Mouse (Mus musculus): ENCODE data around the gene Stk38. TPM values are rescaled to one million over a fixed set of nuclear protein-coding genes. Genes with fewer than 3 reads are reported as not detected.
A peak's percentile ranks its signal among the peaks of the same experiment; 100 is the strongest.
"Not testable (repeated sequence)": the region's sequence is repeated elsewhere in the genome, so short reads cannot be mapped to it uniquely, and the experiment has no call there.

The Stk38 gene
- polyA plus RNA-seq, 1 experiment = 196 TPM

DNA sequence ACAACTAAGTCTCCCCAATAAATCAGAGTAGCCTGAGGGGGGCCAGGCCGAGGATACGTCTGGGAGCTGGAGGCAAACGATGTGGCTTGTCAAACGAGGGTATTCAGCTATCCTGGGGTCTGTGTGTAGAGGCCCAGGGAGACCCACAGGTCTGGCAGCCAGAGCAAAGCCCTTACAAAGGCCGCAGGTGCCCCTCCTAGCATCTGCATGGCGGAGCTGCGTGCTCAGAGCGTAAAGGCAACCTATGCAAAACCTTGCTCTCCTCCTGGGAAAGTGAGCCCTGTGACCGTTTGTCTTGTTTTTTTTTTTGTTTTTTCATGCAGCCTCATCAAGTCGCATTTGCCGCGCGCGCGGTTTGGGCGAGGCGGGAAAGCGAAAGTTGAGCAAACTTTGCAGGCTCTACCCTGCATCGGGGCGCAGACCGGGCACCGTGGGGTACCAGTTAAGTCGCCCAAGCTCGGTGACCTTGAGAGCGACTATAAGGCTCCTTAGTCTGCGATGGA, 24.0 kb upstream of the Stk38 start:
- 0% methylated on average over 26 of the region's 26 CpGs for WGBS
- no peaks in the 10 kb centered on the region for H3K27me3 ChIP-seq (ENCODE audit: control insufficient read depth, insufficient read depth, low read length)
- DNase-seq = peak; percentile 62

GRCm38 (mm10) chr17:29031085-29031711, 23.4 kb upstream of the Stk38 start:
- not testable (repeated sequence) for H3K27me3 ChIP-seq (ENCODE audit: control insufficient read depth, insufficient read depth, low read length)

More for the DNA sequence above, 24.0 kb upstream of the Stk38 start:
- TF ChIP-seq POLR2A (IDR thresholded peaks at IDR 0.05; ENCODE audit: control insufficient read depth, extremely low read depth, insufficient read depth, low read length, poor library complexity) = no peak
- TF ChIP-seq CTCF (IDR thresholded peaks at IDR 0.05; ENCODE audit: borderline replicate concordance, control insufficient read depth, extremely low read depth, insufficient read depth, low read length, poor library complexity) = no peak
- Histone ChIP-seq H3K27ac (ENCODE audit: control insufficient read depth, insufficient read depth, low read length) (peak overlapping the region; percentile 86), H3K4me1 (replicated peaks; ENCODE audit: control insufficient read depth, insufficient read depth, low read length) (peaks cover 3% of the 10 kb centered on the region), H3K36me3 (ENCODE audit: control insufficient read depth, insufficient read depth, low read length) (peaks cover 11% of the 10 kb centered on the region), H3K4me3 (ENCODE audit: control insufficient read depth, insufficient read depth, low read length) (peak overlapping the region; percentile 72)

GRCm38 (mm10) chr17:29030321-29031034, 22.7 kb upstream of the Stk38 start:
- Histone ChIP-seq H3K27me3 (ENCODE audit: control insufficient read depth, insufficient read depth, low read length) (no peaks in the 10 kb centered on the region), H3K36me3 (ENCODE audit: control insufficient read depth, insufficient read depth, low read length) (peaks cover 3% of the 10 kb centered on the region; the same call in 1 of the 2 replicates), H3K4me3 (ENCODE audit: control insufficient read depth, insufficient read depth, low read length) (no peak overlapping the region), H3K4me1 (replicated peaks; ENCODE audit: control insufficient read depth, insufficient read depth, low read length) (peaks cover 2% of the 10 kb centered on the region; the same call in 1 of the 2 replicates), H3K27ac (ENCODE audit: control insufficient read depth, insufficient read depth, low read length) (no peak overlapping the region)
- TF ChIP-seq CTCF (IDR thresholded peaks at IDR 0.05; ENCODE audit: borderline replicate concordance, control insufficient read depth, extremely low read depth, insufficient read depth, low read length, poor library complexity) = no peak
- no peak for TF ChIP-seq POLR2A (IDR thresholded peaks at IDR 0.05; ENCODE audit: control insufficient read depth, extremely low read depth, insufficient read depth, low read length, poor library complexity)
- no peak for DNase-seq
- 82% methylated on average over 6 of the region's 6 CpGs for WGBS

More at GRCm38 (mm10) chr17:29031085-29031711, 23.4 kb upstream of the Stk38 start:
- H3K4me3 ChIP-seq (ENCODE audit: control insufficient read depth, insufficient read depth, low read length); DNase-seq; H3K4me1 ChIP-seq (replicated peaks; ENCODE audit: control insufficient read depth, insufficient read depth, low read length); H3K36me3 ChIP-seq (ENCODE audit: control insufficient read depth, insufficient read depth, low read length): not testable (repeated sequence)
- peak overlapping the region; percentile 86 for H3K27ac ChIP-seq (ENCODE audit: control insufficient read depth, insufficient read depth, low read length)
- WGBS = 74% methylated on average over 7 of the region's 7 CpGs

DNA sequence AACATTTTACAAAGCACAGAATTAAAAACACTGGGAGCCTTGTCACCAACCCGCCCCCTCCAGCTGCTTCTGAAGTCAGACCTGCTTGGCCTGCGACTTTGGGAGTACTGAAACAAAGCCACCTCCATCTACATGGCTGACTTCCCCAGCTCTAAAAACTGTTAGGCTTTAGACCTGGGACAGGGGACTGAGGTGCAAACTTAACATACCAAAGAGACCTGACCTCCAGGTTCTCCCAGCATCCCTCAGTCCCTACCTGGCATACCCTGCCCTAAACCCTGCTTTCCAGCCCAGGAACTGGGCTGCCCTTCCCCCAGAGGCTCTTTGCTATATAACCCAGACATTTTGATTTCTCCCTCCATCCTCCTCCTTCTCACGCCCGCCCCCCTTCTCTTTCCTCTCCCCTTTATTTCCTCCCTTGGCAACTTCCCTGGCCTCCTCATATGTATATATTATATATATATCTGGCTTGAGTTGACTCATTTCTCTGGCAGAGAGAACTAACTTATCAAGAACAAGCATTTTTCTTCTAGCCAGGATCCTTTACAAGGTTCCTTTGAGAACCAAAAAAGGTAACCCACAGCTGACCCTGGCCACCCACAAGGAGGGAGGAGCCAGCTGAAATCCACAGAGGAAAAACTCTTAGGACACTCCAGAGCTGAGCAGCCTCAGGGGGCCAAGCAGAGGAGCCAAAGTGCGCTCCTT, 19.0 kb upstream of the Stk38 start:
- no peak for TF ChIP-seq POLR2A (IDR thresholded peaks at IDR 0.05; ENCODE audit: control insufficient read depth, extremely low read depth, insufficient read depth, low read length, poor library complexity)
- TF ChIP-seq CTCF (IDR thresholded peaks at IDR 0.05; ENCODE audit: borderline replicate concordance, control insufficient read depth, extremely low read depth, insufficient read depth, low read length, poor library complexity) = no peak
- Histone ChIP-seq H3K27me3 (ENCODE audit: control insufficient read depth, insufficient read depth, low read length) (no peaks in the 10 kb centered on the region), H3K27ac (ENCODE audit: control insufficient read depth, insufficient read depth, low read length) (no peak overlapping the region), H3K4me3 (ENCODE audit: control insufficient read depth, insufficient read depth, low read length) (no peak overlapping the region), H3K4me1 (replicated peaks; ENCODE audit: control insufficient read depth, insufficient read depth, low read length) (peaks cover 14% of the 10 kb centered on the region), H3K36me3 (ENCODE audit: control insufficient read depth, insufficient read depth, low read length) (no peaks in the 10 kb centered on the region)
- WGBS = 92% methylated on average over 5 of the region's 5 CpGs
- DNase-seq = no peak

DNA sequence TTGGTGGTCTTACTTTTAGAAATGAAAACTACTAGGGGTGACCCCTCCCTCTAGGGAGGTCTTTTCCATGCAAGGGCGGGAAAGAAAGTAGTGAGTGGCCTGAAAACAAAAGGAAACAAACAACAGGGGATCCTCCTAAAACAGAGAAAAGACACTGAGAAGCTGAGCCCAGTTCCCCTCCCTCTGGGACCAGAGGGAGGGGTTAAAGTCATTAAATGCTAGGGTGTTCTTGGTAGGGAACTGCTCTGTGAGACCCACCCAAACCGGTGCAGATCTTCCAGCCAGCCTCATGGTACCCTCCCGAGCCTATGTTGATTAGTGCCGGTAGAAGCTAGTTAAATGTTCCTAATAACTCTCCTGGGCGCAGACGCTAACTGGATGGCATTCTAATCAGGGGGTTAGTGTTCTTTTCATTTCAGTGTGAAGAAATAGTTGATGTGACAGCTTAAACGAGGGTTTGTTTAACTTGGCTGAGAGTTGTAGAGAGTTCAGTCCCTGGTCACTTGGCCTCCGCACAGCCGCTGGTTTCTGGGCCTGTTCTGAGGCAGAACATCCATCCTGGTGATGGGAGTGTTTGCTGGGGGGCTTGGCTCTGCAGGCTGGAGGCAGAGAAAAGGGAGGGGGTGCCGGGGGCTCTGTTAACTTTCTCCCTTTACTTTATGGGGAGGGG, 17.2 kb upstream of the Stk38 start:
- TF ChIP-seq POLR2A (IDR thresholded peaks at IDR 0.05; ENCODE audit: control insufficient read depth, extremely low read depth, insufficient read depth, low read length, poor library complexity) = no peak
- TF ChIP-seq CTCF (IDR thresholded peaks at IDR 0.05; ENCODE audit: borderline replicate concordance, control insufficient read depth, extremely low read depth, insufficient read depth, low read length, poor library complexity) = no peak
- H3K27ac ChIP-seq (ENCODE audit: control insufficient read depth, insufficient read depth, low read length) = no peak overlapping the region
- no peak for DNase-seq
- H3K4me1 ChIP-seq (replicated peaks; ENCODE audit: control insufficient read depth, insufficient read depth, low read length) = peaks cover 14% of the 10 kb centered on the region
- H3K36me3 ChIP-seq (ENCODE audit: control insufficient read depth, insufficient read depth, low read length) = no peaks in the 10 kb centered on the region
- 82% methylated on average over 10 of the region's 10 CpGs for WGBS
- H3K27me3 ChIP-seq (ENCODE audit: control insufficient read depth, insufficient read depth, low read length) = no peaks in the 10 kb centered on the region
- no peak overlapping the region for H3K4me3 ChIP-seq (ENCODE audit: control insufficient read depth, insufficient read depth, low read length)

All from thymus, adult 2 months (tissue).